Mouse (Mus musculus) telencephalon, adult 2 months (tissue): ENCODE measurements at regions not wholly inside any gene's neighbourhood (a gene's known extent, or its start where the extent isn't known, plus 50 kb on each side); places are given as distances from the start of the nearest gene placed in this dataset.

Source experiments
- DNase-seq: peaks from one replicate; pipeline ENCODE4 v3.0.0-alpha.2; 2011; ENCODE audit warnings: low read depth, low spot score

- DNase-seq, result no peak
Measured at GRCm38 (mm10) chr12:54276978-54277537, 73.4 kb upstream of the Egln3 start.

GRCm38 (mm10) chr12:54273506-54273905 lies 69.8 kb upstream of the Egln3 start:
- DNase-seq, result no peak

- DNase-seq, result no peak
Measured at GRCm38 (mm10) chr12:54272696-54273095, 69.0 kb upstream of the Egln3 start.

DNA sequence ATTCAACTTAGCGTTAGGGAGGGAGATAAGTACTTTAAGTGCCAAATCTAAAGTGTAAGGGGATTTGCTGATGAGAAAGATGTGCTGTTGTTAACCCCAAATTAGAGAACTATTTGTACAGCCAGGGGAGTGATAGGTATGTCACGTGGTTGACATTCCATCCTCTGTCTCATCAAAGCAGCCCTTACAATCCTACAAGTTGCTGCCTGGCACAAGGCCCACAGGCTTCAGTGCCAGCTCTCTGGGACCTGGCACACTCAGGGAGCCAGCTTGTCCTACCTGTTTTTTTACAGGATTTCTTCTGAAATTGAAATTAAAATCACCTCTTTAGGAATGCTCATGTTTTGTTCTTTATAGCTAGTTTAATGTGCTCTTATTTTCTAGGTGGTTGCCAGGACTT lies 68.6 kb upstream of the Egln3 start:
- DNase-seq, result no peak

DNA sequence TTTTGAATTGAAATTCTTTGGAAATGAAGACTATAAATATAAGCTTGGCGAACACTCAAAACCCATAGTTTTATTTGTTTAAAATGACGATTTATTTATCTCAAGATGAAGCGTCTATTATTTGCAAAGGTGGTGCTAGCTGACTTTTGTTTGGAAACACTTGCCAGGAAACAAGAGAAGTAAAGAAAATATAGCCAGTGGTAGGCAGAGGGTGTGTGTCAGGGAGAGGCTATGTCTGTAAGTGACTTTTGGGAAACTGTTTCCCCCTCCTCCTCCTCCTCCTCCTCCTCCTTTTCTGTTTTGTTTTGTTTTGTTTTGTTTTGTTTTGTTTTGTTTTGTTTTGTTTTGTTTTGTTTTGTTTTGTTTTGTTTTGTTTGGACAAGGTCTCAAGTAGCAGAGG lies 62.2 kb upstream of the Egln3 start:
- no peak for DNase-seq

DNA sequence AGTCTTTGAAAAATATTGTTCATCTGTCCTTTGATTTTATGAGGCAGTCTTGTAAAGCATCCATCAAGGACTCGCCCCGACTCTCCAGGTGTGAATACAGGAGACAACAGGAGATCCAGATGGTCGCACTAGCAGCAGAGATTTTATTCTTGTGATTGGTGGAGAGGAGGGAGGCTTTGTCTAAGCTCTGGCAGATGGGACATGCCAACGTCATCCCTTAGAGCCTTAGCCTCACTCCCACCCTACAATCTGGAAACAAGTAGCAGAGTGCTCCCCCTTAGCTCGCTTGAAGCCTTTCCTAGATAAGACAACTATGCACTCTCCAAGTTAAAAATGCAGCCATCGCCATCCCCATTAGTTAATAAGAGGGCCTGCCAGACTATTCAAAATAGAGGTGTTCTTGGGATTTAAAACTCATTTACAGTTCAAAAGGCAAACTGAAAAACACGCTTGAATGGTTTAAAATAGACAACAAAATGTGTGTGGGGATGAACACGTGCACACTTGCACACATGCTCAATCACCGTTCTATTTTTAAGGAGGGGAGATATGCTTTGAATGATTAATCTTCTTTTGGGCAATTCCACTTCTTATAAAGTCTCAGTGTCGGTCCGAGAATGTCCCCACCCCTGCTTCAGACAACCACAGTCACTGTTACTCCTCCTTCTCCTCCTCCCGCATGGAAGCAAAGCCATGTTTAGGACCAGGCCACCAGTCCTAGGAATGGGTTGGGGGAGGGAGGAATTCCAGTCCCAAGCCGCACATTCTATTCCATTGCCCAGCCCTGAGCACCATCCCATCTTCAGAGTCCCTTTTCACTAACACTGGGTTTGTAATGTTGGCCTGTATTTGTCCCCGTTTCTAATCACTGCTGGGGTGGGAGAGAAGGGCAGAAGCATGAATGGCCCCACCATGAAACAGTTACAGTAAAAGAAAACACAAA lies 61.5 kb upstream of the Egln3 start:
- DNase-seq, result peak; percentile 35

DNA sequence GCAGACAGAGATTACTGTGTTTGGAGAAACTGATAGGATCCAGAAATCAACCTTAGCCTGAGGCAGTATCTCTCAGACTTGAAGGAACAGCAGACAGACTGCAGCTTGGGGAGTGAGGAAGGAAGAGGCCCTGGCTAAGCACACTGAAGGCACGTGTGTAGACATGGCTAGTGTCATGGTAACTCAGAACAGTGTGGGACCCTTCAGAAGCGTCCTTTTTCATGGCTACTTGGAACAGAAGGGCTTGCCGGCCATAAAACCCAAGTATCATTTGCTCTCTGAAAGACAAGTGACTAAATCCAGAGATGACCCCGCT lies 60.7 kb upstream of the Egln3 start:
- DNase-seq, result no peak

DNA sequence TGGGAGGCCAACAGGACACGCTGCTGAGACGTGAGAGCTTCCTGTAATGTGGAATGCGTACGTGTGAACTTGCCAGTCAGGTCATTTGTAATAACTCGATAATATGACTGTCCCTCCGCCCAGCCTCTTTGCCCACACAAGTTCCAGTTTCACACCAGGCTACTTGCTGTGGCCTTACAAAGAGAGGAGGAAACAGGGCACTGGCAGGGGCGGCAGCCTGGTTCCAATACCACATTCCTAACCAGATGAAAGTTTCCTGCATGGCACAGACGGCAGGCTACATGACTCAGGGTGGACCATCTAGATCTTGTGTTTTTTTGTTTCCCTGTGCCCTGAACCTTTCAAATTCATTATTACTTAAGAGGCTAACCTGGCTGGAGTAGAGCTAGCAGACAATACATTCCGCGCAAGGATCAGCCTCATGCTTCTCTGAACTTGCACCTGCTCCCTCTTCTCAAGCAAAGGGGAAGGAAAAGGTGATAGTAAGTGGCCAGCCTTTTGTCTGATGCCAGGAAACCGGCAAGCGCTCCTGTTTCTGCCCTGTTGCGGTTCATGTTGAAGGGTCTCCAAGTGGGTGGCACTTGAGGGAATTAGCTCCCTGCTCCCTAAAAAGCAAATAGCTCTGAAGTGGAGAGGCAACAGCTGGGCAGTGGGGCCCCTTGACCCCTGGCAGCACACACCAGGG lies 60.2 kb upstream of the Egln3 start:
- DNase-seq, result no peak

DNA sequence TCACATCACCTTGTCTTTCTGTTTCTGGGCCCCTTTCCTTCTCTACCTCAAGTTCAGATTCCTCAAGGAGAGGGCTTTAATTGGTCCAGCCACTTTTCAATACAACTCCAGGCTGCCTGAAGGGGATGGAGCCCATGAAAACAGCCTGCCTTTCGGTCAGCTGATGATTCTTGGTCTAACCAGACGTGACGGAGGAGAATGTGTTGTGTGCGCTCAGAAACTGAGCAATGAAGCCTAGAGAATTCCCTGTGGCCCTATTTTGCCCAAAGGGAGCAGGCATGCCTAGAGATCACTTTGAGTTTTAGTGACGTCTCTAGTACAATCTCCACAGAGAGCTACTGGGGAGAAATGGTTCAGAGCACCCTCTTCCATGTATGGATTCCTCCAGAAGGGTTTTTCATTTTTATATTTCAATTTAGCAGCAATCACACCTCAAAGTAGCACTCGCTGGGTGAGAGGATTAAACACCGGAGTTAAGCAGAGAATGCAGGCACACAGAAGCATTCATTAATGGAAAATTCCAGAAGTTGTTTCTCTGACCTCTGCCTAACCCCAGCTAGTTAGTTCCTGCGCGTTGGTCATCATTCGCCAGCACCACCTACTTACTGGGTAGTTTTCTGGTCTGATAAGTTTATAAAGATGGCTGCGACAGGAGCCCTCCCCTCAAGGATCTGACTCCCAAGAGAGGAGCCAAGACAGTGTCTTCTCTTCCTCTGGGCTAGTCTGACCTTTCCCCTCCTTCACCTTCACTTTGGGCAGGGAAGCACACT lies 58.8 kb upstream of the Egln3 start:
- no peak for DNase-seq

DNA sequence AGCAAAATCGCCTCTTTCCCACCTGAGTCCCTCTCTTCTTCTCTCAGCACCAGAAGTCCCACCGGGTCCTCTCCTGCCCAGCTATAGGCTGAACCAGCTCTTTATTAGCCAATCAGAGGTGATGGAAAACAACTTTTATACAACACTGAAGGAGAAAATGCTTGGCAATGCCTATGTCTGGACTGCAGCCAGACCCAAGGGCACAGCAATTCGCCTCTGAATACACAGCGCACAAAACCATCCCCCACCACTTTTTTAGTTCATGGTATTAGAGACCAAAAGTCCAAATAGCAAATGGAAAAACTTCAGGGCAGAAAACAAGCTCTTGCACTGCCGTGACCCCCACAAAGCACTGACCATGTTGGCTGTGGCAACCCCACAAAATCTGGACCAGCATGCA lies 57.8 kb upstream of the Egln3 start:
- DNase-seq, result no peak

- no peak for DNase-seq
Measured at GRCm38 (mm10) chr12:54260502-54260901, 56.8 kb upstream of the Egln3 start.

DNA sequence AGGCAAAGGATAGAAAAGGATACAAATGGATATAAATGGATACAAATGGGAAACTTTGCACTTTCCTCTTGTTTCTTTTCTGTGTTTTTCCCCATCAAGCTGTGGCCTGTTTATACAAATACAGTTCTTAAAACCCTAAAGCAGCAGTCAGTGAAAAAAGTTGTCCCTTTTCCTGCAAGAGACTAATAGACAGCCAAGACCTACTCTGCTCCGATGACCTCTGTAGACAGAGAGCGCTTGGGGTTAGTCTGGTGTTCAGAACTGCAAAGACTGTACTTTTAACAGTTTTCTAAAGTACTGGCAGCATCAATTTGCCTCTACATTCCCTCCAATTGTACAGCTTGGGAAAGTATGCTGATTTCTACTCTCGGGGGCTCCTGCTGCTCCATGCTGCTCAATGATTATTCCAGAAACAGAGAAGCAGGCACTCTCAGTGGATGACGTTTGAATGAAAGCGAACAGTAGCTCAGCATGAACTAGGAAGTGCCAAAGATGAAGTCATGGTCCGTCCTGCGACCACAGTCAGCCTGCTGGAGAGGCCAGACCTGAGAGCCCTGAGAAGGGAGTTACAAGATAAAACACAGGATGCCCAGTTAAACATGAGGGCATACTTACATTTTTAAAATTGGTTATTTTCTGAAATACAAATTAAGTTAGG lies 54.2 kb upstream of the Egln3 start:
- DNase-seq, result no peak

GRCm38 (mm10) chr12:54256506-54257128 lies 53.0 kb upstream of the Egln3 start:
- no peak for DNase-seq
